Mouse (Mus musculus) lung, postnatal 0 days (tissue): ENCODE measurements around the gene Sart3.

Source experiments
- CTCF ChIP-seq: IDR thresholded peaks from 2 replicates; pipeline ENCODE4 v1.5.1; 2016; ENCODE audit warnings: antibody characterized with exemption, mild to moderate bottlenecking
- EP300 ChIP-seq: IDR thresholded peaks from 2 replicates; pipeline ENCODE4 v1.6.1; 2016; ENCODE audit warnings: antibody characterized with exemption, mild to moderate bottlenecking, control low read depth

- TF ChIP-seq CTCF (no peak), EP300 (no peak)
Measured at GRCm38 (mm10) chr5:113693196-113693755, 79.0 kb downstream of the Sart3 start.
